Mouse (Mus musculus): ENCODE results near the gene Dpy30. TPM values are rescaled to one million over a fixed set of nuclear protein-coding genes. Genes with fewer than 3 reads are reported as not detected.
A peak's percentile ranks its signal among the peaks of the same experiment; 100 is the strongest.
"Not testable (repeated sequence)": the region's sequence is repeated elsewhere in the genome, so short reads cannot be mapped to it uniquely, and the experiment has no call there.

The Dpy30 gene
- polyA plus RNA-seq (2016; fragmentation: Nextera tagmentation; extraction: Ambion mirVana): 287 and 298 TPM in 2 replicates

- no peaks in the 10 kb centered on the region for H3K27me3 ChIP-seq (replicated peaks; ENCODE audit: low read depth, poor library complexity, severe bottlenecking)
- no peaks in the 10 kb centered on the region for H3K36me3 ChIP-seq (replicated peaks)
- no peak within 1 kb of the TSS for H3K27ac ChIP-seq (replicated peaks)
- no peaks in the 10 kb centered on the region for H3K9me3 ChIP-seq
- H3K4me1 ChIP-seq: no peaks in the 10 kb centered on the region
- no peak for DNase-seq (ENCODE audit: low spot score)
- 78% methylated on average over 2 of the region's 2 CpGs for WGBS
- no peak within 1 kb of the TSS for H3K4me3 ChIP-seq
Measured at GRCm38 (mm10) chr17:74323844-74324243, at the start of gene Dpy30. Gene Dpy30, minus strand, starts transcription at chr17:74323944.

GRCm38 (mm10) chr17:74363592-74363991 is 39.8 kb upstream of the Dpy30 start:
- Histone ChIP-seq H3K27me3 (replicated peaks; ENCODE audit: low read depth, poor library complexity, severe bottlenecking) (no peaks in the 10 kb centered on the region), H3K4me3 (no peak overlapping the region), H3K9me3 (no peaks in the 10 kb centered on the region), H3K27ac (replicated peaks) (no peak overlapping the region), H3K4me1 (no peaks in the 10 kb centered on the region), H3K36me3 (replicated peaks) (peaks cover 87% of the 10 kb centered on the region)
- 97% methylated on average over 1 of the region's 1 CpGs for WGBS
- no peak for DNase-seq (ENCODE audit: low spot score)

- H3K27me3 ChIP-seq (replicated peaks; ENCODE audit: low read depth, poor library complexity, severe bottlenecking): no peaks in the 10 kb centered on the region
- no peak for DNase-seq (ENCODE audit: low spot score)
- H3K36me3 ChIP-seq (replicated peaks): peaks cover 24% of the 10 kb centered on the region
- H3K4me3 ChIP-seq: peak overlapping the region; percentile 98; the same call in 1 of the 2 replicates
- H3K27ac ChIP-seq (replicated peaks): no peak overlapping the region
- peaks cover 35% of the 10 kb centered on the region for H3K4me1 ChIP-seq
- no peaks in the 10 kb centered on the region for H3K9me3 ChIP-seq
- 73% methylated on average over 5 of the region's 5 CpGs for WGBS
Measured at GRCm38 (mm10) chr17:74341151-74341550, 17.4 kb upstream of the Dpy30 start.

GRCm38 (mm10) chr17:74338937-74339804 is 15.4 kb upstream of the Dpy30 start, which contains the start of gene Spast:
Gene Spast, plus strand, starts transcription at chr17:74338987.
- no peak for DNase-seq (ENCODE audit: low spot score)
- WGBS: under 1% methylated on average over 90 of the region's 90 CpGs
- Histone ChIP-seq H3K36me3 (replicated peaks) (peaks cover 18% of the 10 kb centered on the region), H3K27ac (replicated peaks) (peak within 1 kb of the TSS; percentile 97), H3K27me3 (replicated peaks; ENCODE audit: low read depth, poor library complexity, severe bottlenecking) (no peaks in the 10 kb centered on the region), H3K4me1 (peaks cover 35% of the 10 kb centered on the region), H3K9me3 (no peaks in the 10 kb centered on the region), H3K4me3 (peak within 1 kb of the TSS; percentile 98)

DNA sequence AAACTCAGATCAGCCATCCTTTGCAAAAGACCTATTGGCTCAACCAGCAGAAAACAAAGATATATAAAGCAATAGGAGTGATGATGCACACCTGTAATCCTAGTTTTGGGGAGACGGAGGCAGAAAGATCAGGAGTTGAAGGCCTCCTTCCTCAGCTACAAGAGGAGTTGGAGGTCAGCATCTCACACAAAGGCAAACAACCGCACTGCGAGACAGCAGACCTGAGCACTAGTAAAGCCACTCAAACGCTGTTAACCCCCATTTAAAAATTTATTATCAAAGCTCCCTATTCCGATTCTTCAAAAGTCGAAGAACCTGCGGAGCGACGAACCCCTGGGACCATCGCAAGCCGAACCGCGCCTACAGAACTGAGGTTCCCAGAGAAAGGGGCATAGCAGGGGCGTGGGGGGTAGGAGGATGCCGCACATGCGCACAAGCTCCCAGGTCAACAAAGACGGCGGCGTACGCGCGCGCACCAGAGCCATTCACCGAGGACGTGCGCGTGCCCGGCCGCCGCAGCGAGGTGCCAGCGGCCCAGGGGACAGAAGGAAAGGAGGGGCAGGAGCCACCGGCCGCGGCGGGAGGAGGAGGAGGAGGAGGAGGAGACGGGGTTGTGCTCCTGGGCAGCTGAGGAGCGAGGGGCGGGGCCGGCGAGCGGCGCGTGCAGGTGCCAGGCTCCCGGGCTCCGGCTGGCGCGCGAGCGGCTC is 14.6 kb upstream of the Dpy30 start:
- H3K36me3 ChIP-seq (replicated peaks): peaks cover 12% of the 10 kb centered on the region; the same call in 1 of the 2 replicates
- H3K4me1 ChIP-seq: peaks cover 35% of the 10 kb centered on the region
- H3K27ac ChIP-seq (replicated peaks): peak overlapping the region; percentile 97
- no peaks in the 10 kb centered on the region for H3K9me3 ChIP-seq
- no peaks in the 10 kb centered on the region for H3K27me3 ChIP-seq (replicated peaks; ENCODE audit: low read depth, poor library complexity, severe bottlenecking)
- peak; percentile 98 for DNase-seq (ENCODE audit: low spot score)
- peak overlapping the region; percentile 98 for H3K4me3 ChIP-seq
- under 1% methylated on average over 50 of the region's 50 CpGs for WGBS

DNA sequence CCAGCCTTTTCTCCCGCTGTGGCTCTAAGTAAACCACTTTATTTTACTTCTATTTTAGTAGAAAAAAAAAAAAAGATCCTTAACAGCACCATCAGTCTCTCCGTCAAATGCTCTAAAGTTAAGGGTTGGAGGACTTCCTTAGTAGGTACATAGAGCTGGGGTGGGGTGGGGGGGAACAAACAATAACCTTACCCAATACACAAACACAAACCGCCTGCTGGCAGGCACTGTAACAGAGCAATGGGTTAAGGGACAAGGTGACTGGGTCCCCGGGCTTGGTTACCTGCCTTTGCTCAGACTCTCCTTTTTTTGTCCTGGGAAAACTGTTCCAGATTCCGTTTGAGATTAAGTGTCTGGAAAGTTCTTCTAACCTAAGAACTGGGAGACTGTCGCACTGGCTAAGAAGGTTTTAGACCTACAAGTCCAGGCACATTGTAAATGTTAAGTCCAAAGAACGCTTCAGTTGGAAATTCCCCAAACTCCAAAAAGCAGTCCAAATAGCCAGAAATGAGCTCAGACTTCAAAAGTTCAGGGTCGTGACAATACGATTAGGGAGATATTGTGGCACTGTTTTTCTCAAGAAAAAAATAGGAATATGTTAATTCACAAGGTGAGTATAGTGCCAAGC is 7.4 kb upstream of the Dpy30 start:
- Histone ChIP-seq H3K27me3 (replicated peaks; ENCODE audit: low read depth, poor library complexity, severe bottlenecking) (no peaks in the 10 kb centered on the region), H3K4me3 (no peak overlapping the region), H3K27ac (replicated peaks) (no peak overlapping the region), H3K4me1 (no peaks in the 10 kb centered on the region), H3K9me3 (no peaks in the 10 kb centered on the region), H3K36me3 (replicated peaks) (no peaks in the 10 kb centered on the region)
- no peak for DNase-seq (ENCODE audit: low spot score)
- WGBS: 84% methylated on average over 9 of the region's 9 CpGs

DNA sequence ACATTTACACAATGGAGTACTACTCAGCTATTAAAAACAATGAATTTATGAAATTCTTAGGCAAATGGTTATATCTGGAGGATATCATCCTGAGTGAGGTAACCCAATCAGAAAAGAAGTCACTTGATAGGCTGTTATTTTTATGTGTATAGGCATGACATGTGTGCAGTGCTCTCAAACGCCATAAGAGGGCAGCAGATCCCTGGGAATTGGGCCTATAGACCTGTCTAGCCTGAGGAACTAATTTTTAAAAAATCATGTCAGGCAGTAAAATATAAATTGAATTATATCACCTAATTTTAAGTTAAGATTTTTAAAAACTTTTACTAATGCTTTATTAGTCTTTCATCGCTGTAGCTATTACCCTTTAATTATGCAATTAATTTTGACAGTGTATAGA is 4.4 kb upstream of the Dpy30 start:
- H3K4me1 ChIP-seq; H3K9me3 ChIP-seq; H3K27ac ChIP-seq (replicated peaks); H3K36me3 ChIP-seq (replicated peaks); H3K27me3 ChIP-seq (replicated peaks; ENCODE audit: low read depth, poor library complexity, severe bottlenecking); H3K4me3 ChIP-seq: not testable (repeated sequence)
- 45% methylated on average over 2 of the region's 2 CpGs for WGBS
- DNase-seq (ENCODE audit: low spot score): peak; percentile 63

GRCm38 (mm10) chr17:74327195-74327594 is 3.5 kb upstream of the Dpy30 start:
- DNase-seq (ENCODE audit: low spot score); H3K9me3 ChIP-seq; H3K36me3 ChIP-seq (replicated peaks); H3K4me3 ChIP-seq; H3K27ac ChIP-seq (replicated peaks); H3K4me1 ChIP-seq; H3K27me3 ChIP-seq (replicated peaks; ENCODE audit: low read depth, poor library complexity, severe bottlenecking): not testable (repeated sequence)
- WGBS: 89% methylated on average over 7 of the region's 7 CpGs

DNA sequence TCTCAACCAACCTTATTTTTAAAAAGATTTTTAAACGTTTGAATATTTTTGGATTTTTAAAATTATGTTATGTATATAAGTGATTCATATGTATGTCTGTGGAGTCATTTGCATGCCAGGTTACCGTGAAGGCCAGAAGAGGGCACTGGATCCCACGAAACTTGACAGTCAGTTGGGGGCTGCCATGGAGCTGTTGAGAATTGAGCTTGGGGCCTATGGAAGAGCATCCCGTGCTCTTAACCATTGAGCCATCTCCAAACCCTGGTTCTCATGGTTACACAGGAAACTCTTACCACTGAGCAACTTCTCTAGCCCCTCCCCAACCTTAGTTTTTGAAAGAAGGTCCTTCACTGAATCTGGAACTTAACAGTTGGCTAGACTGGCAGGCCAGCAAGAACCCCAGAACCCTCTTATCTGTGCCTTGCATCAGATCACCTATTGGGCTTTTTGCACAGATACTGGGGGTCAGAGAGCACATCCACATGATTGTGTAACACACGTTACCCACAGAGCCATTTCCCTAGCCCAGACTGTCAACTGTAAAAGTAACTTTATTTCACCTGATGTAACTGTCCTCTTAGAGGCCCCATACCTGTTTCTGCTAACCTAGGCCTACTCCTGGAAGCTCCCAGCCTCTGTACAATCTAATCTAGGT is 1.2 kb downstream of the Dpy30 start:
- DNase-seq (ENCODE audit: low spot score): no peak
- no peaks in the 10 kb centered on the region for H3K4me1 ChIP-seq
- H3K36me3 ChIP-seq (replicated peaks): no peaks in the 10 kb centered on the region
- H3K27ac ChIP-seq (replicated peaks): no peak overlapping the region
- no peaks in the 10 kb centered on the region for H3K27me3 ChIP-seq (replicated peaks; ENCODE audit: low read depth, poor library complexity, severe bottlenecking)
- no peaks in the 10 kb centered on the region for H3K9me3 ChIP-seq
- H3K4me3 ChIP-seq: no peak overlapping the region
- 57% methylated on average over 5 of the region's 5 CpGs for WGBS

GRCm38 (mm10) chr17:74318721-74319120 is 5.0 kb downstream of the Dpy30 start:
- no peak overlapping the region for H3K4me3 ChIP-seq
- no peaks in the 10 kb centered on the region for H3K27me3 ChIP-seq (replicated peaks; ENCODE audit: low read depth, poor library complexity, severe bottlenecking)
- DNase-seq (ENCODE audit: low spot score): no peak
- no peaks in the 10 kb centered on the region for H3K9me3 ChIP-seq
- H3K36me3 ChIP-seq (replicated peaks): peaks cover 9% of the 10 kb centered on the region
- H3K4me1 ChIP-seq: peaks cover 19% of the 10 kb centered on the region
- WGBS: 90% methylated on average over 6 of the region's 6 CpGs
- no peak overlapping the region for H3K27ac ChIP-seq (replicated peaks)

DNA sequence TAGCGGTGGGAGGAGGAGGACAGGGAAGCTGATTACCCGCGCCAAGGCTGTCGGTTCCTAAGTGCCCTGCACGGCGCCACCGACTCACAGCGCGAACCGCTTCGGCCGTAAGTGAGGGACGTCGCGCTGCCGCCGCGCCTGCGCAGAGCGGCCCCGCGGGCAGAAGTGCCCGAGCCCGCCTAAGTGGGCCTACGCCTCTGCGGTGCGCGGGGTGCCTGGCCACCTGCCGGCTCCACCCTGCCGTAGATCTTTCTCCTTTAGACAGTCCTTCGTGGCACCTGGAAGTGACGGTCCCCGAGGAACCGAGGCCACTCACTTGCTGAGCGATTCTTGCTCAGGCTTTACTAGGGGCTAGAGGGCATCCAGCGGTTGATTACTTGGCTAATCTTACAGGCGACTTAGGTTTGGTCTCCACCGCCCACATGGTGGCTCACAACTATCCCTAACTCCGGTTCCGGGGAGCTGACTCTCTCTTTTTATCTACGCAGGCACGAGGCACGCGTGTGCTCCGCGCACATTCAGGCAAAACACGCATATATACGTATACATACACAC is 7.4 kb downstream of the Dpy30 start:
- no peaks in the 10 kb centered on the region for H3K9me3 ChIP-seq
- under 1% methylated on average over 48 of the region's 48 CpGs for WGBS
- H3K36me3 ChIP-seq (replicated peaks): peaks cover 32% of the 10 kb centered on the region
- H3K4me1 ChIP-seq: peaks cover 19% of the 10 kb centered on the region
- peak; percentile 93 for DNase-seq (ENCODE audit: low spot score)
- H3K27ac ChIP-seq (replicated peaks): peak overlapping the region; percentile 95
- H3K4me3 ChIP-seq: peak overlapping the region; percentile 76
- H3K27me3 ChIP-seq (replicated peaks; ENCODE audit: low read depth, poor library complexity, severe bottlenecking): no peaks in the 10 kb centered on the region

All from embryonic facial prominence, embryonic 10.5 days (tissue).